Mouse (Mus musculus): ENCODE results near the gene Rsf1. TPM values are rescaled to one million over a fixed set of nuclear protein-coding genes. Genes with fewer than 3 reads are reported as not detected.

Rsf1 gene
- total and polyA plus RNA-seq, 3 experiments: 5.9 to 21.8 (median 11.9) TPM

GRCm38 (mm10) chr7:97580843-97581214 lies 1.1 kb downstream of the Rsf1 start (continued):
- TF ChIP-seq TCF12 (IDR thresholded peaks at IDR 0.05; ENCODE audit: low read depth, low read length) (peak; percentile 36; the same call in 1 of the 2 replicates), ELF1 (IDR thresholded peaks at IDR 0.05; ENCODE audit: low read depth, low read length) (peak; percentile 71; the same call in 1 of the 2 replicates), IRF4 (IDR thresholded peaks at IDR 0.05; ENCODE audit: low read depth, low read length) (peak; percentile 39; the same call in 1 of the 2 replicates), MYC (IDR thresholded peaks at IDR 0.05; ENCODE audit: low read depth, low read length) (0 out of 2 replicates have a peak, but pooled peaks have one; percentile 43), POLR2A (IDR thresholded peaks at IDR 0.05; ENCODE audit: low read depth, low read length) (peak; percentile 66; the same call in 1 of the 2 replicates)

- Histone ChIP-seq H3K36me3 (replicated peaks in 1 of 2; ENCODE audit: control insufficient read depth in 1 of 2, insufficient read depth in 1 of 2, low read length in 1 of 2) (peaks cover 4 to 40% of the 10 kb centered on the region in 2 experiments), H3K4me2 (ENCODE audit: insufficient read depth, low read depth, poor library complexity, severe bottlenecking) (no peak overlapping the region), H3K27me3 (replicated peaks) (no peaks in the 10 kb centered on the region), H3K9me3 (replicated peaks; ENCODE audit: low read length) (no peaks in the 10 kb centered on the region), H3K27ac (ENCODE audit: insufficient read depth, low read depth) (no peak overlapping the region), H3K79me2 (replicated peaks; ENCODE audit: control insufficient read depth, extremely low read depth, insufficient read depth, poor library complexity, severe bottlenecking) (peaks cover 54% of the 10 kb centered on the region), H3K4me1 (ENCODE audit: control insufficient read depth in 1 of 2, insufficient read depth in 2 of 2) (peaks cover 4 to 22% of the 10 kb centered on the region in 2 experiments; a peak in 3 of 4 replicates), H3K9ac (ENCODE audit: insufficient read depth, low read depth) (no peak overlapping the region), H3K4me3 (replicated peaks in 1 of 3; ENCODE audit: low read depth in 2 of 3, low read length in 2 of 3, poor library complexity in 1 of 3) (no peak overlapping the region)
- in situ Hi-C loops (cut with MboI; ENCODE audit: low pct_ligation_motif_present, low pct_unique_long_range_greater_than_20kb, low sequenced_read_pairs) (no loop called here), dilution Hi-C loops (cut with MboI; ENCODE audit: extremely low pct_ligation_motif_present, extremely low pct_unique_long_range_greater_than_20kb, low sequenced_read_pairs) (no loop called here)
- TF ChIP-seq TBP (conservative IDR thresholded peaks at IDR 0.05; ENCODE audit: low read depth, low read length): no peak
- no peak for TF ChIP-seq NRF1 (IDR thresholded peaks at IDR 0.05; ENCODE audit: low read depth, low read length)
- no peak for TF ChIP-seq PAX5 (IDR thresholded peaks at IDR 0.05; ENCODE audit: low read length)
- no peak for TF ChIP-seq POLR2A (IDR thresholded peaks at IDR 0.05; ENCODE audit: low read depth, low read length)
- TF ChIP-seq MXI1 (IDR thresholded peaks at IDR 0.05; ENCODE audit: low read depth, low read length): no peak
- TF ChIP-seq ELF1 (IDR thresholded peaks at IDR 0.05; ENCODE audit: low read depth, low read length): no peak
- no peak for DNase-seq (ENCODE audit: extremely low read depth)
These were observed 8.8 kb downstream of the Rsf1 start for GRCm38 (mm10) chr7:97588506-97588905.

DNA sequence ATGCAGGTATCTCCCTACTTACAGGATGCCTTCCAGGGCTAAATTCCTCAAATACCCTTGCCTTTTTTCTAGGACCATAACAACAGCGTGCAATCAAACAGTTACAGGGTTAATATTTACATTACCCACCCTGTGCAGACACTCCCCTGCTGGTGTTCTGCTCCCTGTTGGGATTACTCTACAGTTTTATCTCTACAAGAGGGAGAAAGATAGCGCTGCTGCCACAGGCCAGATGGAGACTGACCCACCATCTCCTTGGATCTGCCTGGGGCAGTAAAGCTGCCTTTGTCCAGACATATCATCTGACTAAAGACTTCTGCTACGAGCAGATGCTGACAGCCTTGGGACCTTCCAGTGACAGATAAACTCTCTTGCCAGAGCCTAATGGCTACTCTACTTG lies 10.8 kb downstream of the Rsf1 start:
- dilution Hi-C loops (cut with MboI; ENCODE audit: extremely low pct_ligation_motif_present, extremely low pct_unique_long_range_greater_than_20kb, low sequenced_read_pairs) (no loop called here), in situ Hi-C loops (cut with MboI; ENCODE audit: low pct_ligation_motif_present, low pct_unique_long_range_greater_than_20kb, low sequenced_read_pairs) (no loop called here)
- no peak overlapping the region for H3K4me2 ChIP-seq (ENCODE audit: insufficient read depth, low read depth, poor library complexity, severe bottlenecking)
- H3K27ac ChIP-seq (ENCODE audit: insufficient read depth, low read depth): no peak overlapping the region
- TF ChIP-seq JUN (IDR thresholded peaks at IDR 0.05; ENCODE audit: insufficient read depth, low read depth, low read length) (no peak), JUND (conservative IDR thresholded peaks at IDR 0.05; ENCODE audit: low read depth, low read length) (no peak), RCOR1 (conservative IDR thresholded peaks at IDR 0.05; ENCODE audit: low read depth, low read length) (no peak), SIN3A (IDR thresholded peaks at IDR 0.05; ENCODE audit: low read length) (no peak), CTCF (conservative IDR thresholded peaks at IDR 0.05 in 1 of 2, IDR thresholded peaks at IDR 0.05 in 1 of 2; ENCODE audit: low read depth in 2 of 2, low read length in 2 of 2) (no peak), PAX5 (IDR thresholded peaks at IDR 0.05; ENCODE audit: low read length) (no peak), ZKSCAN1 (IDR thresholded peaks at IDR 0.05; ENCODE audit: borderline replicate concordance, low read depth, low read length) (no peak), MAZ (IDR thresholded peaks at IDR 0.05; ENCODE audit: low read depth, low read length) (no peak), ETS1 (conservative IDR thresholded peaks at IDR 0.05; ENCODE audit: low read depth, low read length) (no peak)
- H3K36me3 ChIP-seq (replicated peaks in 1 of 2; ENCODE audit: control insufficient read depth in 1 of 2, insufficient read depth in 1 of 2, low read length in 1 of 2): peaks cover 4 to 42% of the 10 kb centered on the region in 2 experiments
- H3K9ac ChIP-seq (ENCODE audit: insufficient read depth, low read depth): no peak overlapping the region
- H3K79me2 ChIP-seq (replicated peaks; ENCODE audit: control insufficient read depth, extremely low read depth, insufficient read depth, poor library complexity, severe bottlenecking): peaks cover 48% of the 10 kb centered on the region
- no peaks in the 10 kb centered on the region for H3K9me3 ChIP-seq (replicated peaks; ENCODE audit: low read length)
- no peaks in the 10 kb centered on the region for H3K27me3 ChIP-seq (replicated peaks)
- H3K4me3 ChIP-seq (replicated peaks in 1 of 3; ENCODE audit: low read depth in 2 of 3, low read length in 2 of 3, poor library complexity in 1 of 3): no peak overlapping the region
- DNase-seq (ENCODE audit: extremely low read depth): no peak
- peaks cover 4 to 11% of the 10 kb centered on the region in 2 experiments; a peak in 2 of 4 replicates for H3K4me1 ChIP-seq (ENCODE audit: control insufficient read depth in 1 of 2, insufficient read depth in 2 of 2)
